Mouse (Mus musculus) midbrain, embryonic 11.5 days (tissue): ENCODE data around the gene Sorl1. TPM values are rescaled to one million over a fixed set of nuclear protein-coding genes. Genes with fewer than 3 reads are reported as not detected.

ENCODE experiments used
- ATAC-seq: fragments of 200-750 bp; cut with Nextera tagmentation; 2 replicates; pipeline ENCODE4 v1.8.0; 2017; ENCODE audit warnings: moderate TSS enrichment, moderate library complexity; ENCODE audit not compliant: low FRiP score
- DNase-seq: peaks from one replicate; pipeline ENCODE4 v3.0.0; 2015; ENCODE audit warnings: low spot score; ENCODE audit errors: missing footprints
- H3K27ac ChIP-seq: fragments of 300-500 bp; sonication (generic); 2 replicates; pipeline ENCODE4 v1.5.1; 2014; ENCODE audit warnings: low read depth, low read length
- H3K27me3 ChIP-seq: fragments of 300-500 bp; sonication (generic); 2 replicates; pipeline ENCODE4 v1.6.1; 2014; ENCODE audit warnings: mild to moderate bottlenecking, low read length, moderate library complexity, mixed read lengths; ENCODE audit not compliant: control insufficient read depth, insufficient read depth
- H3K36me3 ChIP-seq: fragments of 300-500 bp; sonication (generic); 2 replicates; pipeline ENCODE4 v1.6.1; 2014; ENCODE audit warnings: mild to moderate bottlenecking, low read length, moderate library complexity, mixed read lengths; ENCODE audit not compliant: control insufficient read depth, insufficient read depth
- H3K4me1 ChIP-seq: fragments of 300-500 bp; sonication (generic); 2 replicates; pipeline ENCODE4 v1.6.1; 2014; ENCODE audit warnings: low read length; ENCODE audit not compliant: control insufficient read depth, insufficient read depth
- H3K4me2 ChIP-seq: fragments of 300-500 bp; sonication (generic); 2 replicates; pipeline ENCODE4 v1.6.1; 2014; ENCODE audit warnings: mild to moderate bottlenecking, moderate library complexity
- H3K4me3 ChIP-seq: fragments of 300-500 bp; sonication (generic); 2 replicates; pipeline ENCODE4 v1.5.1; 2014; ENCODE audit warnings: low read depth, low read length
- H3K9ac ChIP-seq: fragments of 300-500 bp; sonication (generic); 2 replicates; pipeline ENCODE4 v1.6.1; 2014; ENCODE audit warnings: low read length
- H3K9me3 ChIP-seq: fragments of 300-500 bp; sonication (generic); 2 replicates; pipeline ENCODE4 v1.6.1; 2016; ENCODE audit warnings: low read length; ENCODE audit not compliant: control insufficient read depth
- WGBS: fragments of 180-500 bp; shearing (Covaris S2); extraction: QIAGEN DNeasy Blood & Tissue Kit; methylation state at CpG from one replicate; pipeline ENCODE4 v1.1.7; 2014; 5-methylcytosine and 5-hydroxymethylcytosine counted together
- polyA plus RNA-seq: library from polyadenylated mRNA; unstranded; fragments of >200 nt; fragmentation: Nextera tagmentation; extraction: Ambion mirVana; gene quantifications from 2 replicates; pipeline ENCODE4 v1.2.1, GENCODE M21; 2014

Gene Sorl1
- polyA plus RNA-seq, 1 experiment from 2014 or later = 3.8 TPM

DNA sequence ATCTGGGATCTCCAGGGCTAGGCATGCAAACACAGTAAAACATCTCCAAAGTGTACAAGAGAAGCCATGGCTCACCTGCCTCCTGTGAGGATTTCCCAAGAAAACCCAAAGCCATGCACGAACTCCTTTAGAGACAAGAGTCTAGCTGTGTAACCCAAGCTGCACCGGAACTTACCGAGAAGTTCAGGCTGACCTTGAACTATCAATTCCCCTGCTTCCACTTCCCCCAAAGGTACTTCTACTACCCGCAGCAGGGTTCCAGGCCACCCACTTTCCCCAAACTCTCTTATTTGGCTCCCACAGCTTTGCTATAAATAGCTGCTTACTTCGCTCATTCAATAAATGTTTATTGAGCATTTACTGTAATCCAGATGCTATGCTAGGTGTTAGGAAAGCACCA is 10.8 kb downstream of the Sorl1 start:
- no peak overlapping the region for H3K27ac ChIP-seq
- H3K4me1 ChIP-seq = no peaks in the 10 kb centered on the region
- WGBS = 92% methylated on average over 5 of the region's 5 CpGs
- DNase-seq (no peak), ATAC-seq (no peak)
- H3K9ac ChIP-seq = no peak overlapping the region
- H3K36me3 ChIP-seq = no peaks in the 10 kb centered on the region
- H3K4me3 ChIP-seq = no peak overlapping the region
- H3K27me3 ChIP-seq = no peaks in the 10 kb centered on the region
- H3K4me2 ChIP-seq = no peak overlapping the region
- H3K9me3 ChIP-seq = no peaks in the 10 kb centered on the region

DNA sequence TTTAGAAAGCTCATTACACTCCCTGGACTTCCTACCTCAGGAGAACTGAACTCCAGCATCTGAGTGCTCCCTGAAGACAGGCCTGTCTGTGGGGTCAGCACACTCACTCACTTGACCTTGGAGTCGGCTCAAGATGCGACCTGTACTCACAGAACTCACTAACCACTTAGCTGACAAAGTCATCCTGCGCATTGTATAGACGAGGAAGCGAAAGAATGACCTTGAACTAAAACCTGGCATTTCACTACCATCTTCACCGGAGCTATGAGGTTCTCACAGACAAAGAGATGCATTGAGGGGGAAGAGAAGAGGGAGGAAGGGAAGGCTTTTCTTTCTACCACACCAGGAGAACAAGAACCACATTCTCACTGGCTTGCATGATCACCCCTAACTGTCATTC is 11.4 kb downstream of the Sorl1 start:
- Histone ChIP-seq H3K36me3 (no peaks in the 10 kb centered on the region), H3K4me1 (no peaks in the 10 kb centered on the region), H3K9me3 (no peaks in the 10 kb centered on the region), H3K27me3 (no peaks in the 10 kb centered on the region), H3K9ac (no peak overlapping the region), H3K4me2 (no peak overlapping the region), H3K4me3 (no peak overlapping the region), H3K27ac (no peak overlapping the region)
- 94% methylated on average over 6 of the region's 6 CpGs for WGBS
- ATAC-seq = no peak
- DNase-seq = no peak

DNA sequence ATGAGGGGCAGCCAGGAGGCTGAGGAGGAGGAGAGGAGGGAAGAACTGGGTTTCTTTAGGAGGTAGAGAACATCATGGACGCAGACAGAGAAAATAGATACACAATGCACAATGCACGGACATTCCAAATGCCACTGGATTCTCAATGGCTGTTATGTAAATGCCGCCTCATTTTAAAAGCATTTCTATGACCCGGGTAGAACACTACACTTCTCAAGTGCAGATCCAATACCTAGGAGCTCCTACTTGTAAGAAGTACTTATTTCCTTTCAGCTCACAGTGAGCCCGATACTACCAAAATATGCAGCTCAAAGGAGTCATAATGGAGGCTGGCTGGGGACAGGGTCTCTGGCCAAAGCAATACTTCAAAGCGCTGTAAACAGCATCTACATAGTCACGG is 12.8 kb downstream of the Sorl1 start:
- Histone ChIP-seq H3K36me3 (no peaks in the 10 kb centered on the region), H3K4me2 (no peak overlapping the region), H3K27me3 (no peaks in the 10 kb centered on the region), H3K27ac (no peak overlapping the region), H3K4me3 (no peak overlapping the region), H3K9me3 (no peaks in the 10 kb centered on the region), H3K4me1 (no peaks in the 10 kb centered on the region), H3K9ac (no peak overlapping the region)
- no peak for ATAC-seq
- DNase-seq = no peak
- WGBS = 86% methylated on average over 7 of the region's 7 CpGs

DNA sequence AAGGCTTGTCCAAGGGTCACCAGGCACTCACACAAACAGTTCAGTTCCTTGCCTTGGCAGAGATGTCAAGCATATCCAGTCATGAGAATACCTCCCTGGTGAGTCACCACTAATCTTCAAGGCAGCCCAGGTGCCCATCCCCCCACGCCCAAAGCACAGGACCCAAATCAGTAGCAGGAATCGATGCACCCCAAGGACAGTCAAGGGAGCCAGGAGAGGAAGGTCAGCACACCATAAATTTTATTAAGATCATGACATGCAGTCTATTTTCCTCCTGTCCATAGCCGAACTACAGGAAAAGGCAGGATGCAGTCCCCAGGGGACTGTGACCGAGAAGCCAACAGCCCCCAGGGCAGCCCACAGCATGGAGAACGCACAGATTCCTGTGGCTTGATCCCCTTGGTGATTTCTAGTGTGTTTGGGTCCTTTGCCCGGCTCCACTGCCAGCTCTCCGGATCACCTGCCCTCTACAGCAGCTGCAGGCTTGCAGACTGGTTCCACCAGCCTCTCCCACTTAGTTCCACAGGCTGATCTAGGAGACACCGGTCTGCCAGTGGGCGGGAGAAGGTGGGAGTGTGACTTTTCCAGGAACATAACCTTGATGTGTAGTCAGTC is 14.2 kb downstream of the Sorl1 start:
- Histone ChIP-seq H3K27ac (no peak overlapping the region), H3K36me3 (no peaks in the 10 kb centered on the region)
- WGBS = 67% methylated on average over 9 of the region's 9 CpGs

GRCm38 (mm10) chr9:42109131-42109530 is 15.0 kb downstream of the Sorl1 start:
- WGBS = 70% methylated on average over 5 of the region's 5 CpGs
- H3K27me3 ChIP-seq = no peaks in the 10 kb centered on the region
- no peak overlapping the region for H3K4me2 ChIP-seq
- H3K27ac ChIP-seq = no peak overlapping the region
- ATAC-seq = no peak
- H3K36me3 ChIP-seq = no peaks in the 10 kb centered on the region
- H3K4me3 ChIP-seq = no peak overlapping the region
- DNase-seq = no peak
- H3K9me3 ChIP-seq = no peaks in the 10 kb centered on the region
- no peaks in the 10 kb centered on the region for H3K4me1 ChIP-seq
- no peak overlapping the region for H3K9ac ChIP-seq

More for the DNA sequence above, 14.2 kb downstream of the Sorl1 start:
- no peak overlapping the region for H3K9ac ChIP-seq
- ATAC-seq (no peak), DNase-seq (no peak)
- H3K9me3 ChIP-seq = no peaks in the 10 kb centered on the region
- H3K27me3 ChIP-seq = no peaks in the 10 kb centered on the region
- H3K4me1 ChIP-seq = no peaks in the 10 kb centered on the region
- no peak overlapping the region for H3K4me3 ChIP-seq
- no peak overlapping the region for H3K4me2 ChIP-seq

DNA sequence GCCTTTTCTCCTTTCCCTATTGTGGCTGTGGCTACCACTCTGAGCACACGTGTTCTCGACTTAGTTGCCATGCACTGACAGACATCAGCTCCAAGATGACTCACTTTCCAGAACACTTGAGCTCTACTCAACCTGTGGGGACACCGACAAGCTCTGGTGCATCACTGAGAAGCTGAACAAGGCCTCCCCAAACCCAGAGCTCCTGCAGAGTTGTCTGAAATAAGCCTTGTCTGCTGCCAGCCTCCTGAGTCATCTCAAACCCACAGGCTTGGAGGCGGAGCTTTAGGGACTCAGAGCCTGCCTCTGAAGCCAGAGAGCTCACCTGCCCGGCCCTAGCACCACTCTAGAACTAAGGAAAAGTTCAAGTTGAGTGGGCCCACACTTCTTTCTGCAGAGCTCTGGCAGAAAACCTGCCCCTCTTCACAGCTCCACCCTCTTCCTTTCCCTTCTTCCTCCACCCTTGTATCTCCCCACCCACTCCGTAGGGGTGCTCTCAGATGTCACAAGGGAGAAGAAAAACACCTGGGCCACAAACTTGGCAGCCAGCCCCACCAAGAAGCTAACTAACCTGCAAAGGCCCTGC is 15.6 kb downstream of the Sorl1 start:
- Histone ChIP-seq H3K9me3 (no peaks in the 10 kb centered on the region), H3K4me3 (no peak overlapping the region), H3K27ac (no peak overlapping the region), H3K27me3 (no peaks in the 10 kb centered on the region), H3K9ac (no peak overlapping the region), H3K4me1 (no peaks in the 10 kb centered on the region), H3K36me3 (no peaks in the 10 kb centered on the region), H3K4me2 (no peak overlapping the region)
- WGBS = 65% methylated on average over 6 of the region's 6 CpGs
- ATAC-seq (no peak), DNase-seq (no peak)

DNA sequence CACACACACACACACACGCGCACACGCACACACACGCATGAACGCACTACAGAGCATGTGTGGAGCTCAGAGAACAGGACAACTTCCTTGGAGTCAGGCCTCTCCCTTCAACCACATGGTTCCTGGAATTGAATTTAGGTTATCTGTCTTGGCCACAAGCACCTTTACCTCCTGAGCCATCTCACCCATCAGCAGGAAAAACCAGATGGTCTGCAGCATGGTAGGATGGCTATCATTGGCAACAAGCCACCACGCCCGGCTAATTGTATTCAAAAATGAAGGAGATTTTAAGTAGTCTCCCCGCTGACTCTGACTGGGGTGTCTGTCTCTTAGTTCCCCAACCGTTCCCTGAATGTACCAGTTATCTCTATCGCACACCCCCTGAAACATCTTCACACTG is 17.0 kb downstream of the Sorl1 start:
- no peaks in the 10 kb centered on the region for H3K27me3 ChIP-seq
- no peak overlapping the region for H3K9ac ChIP-seq
- DNase-seq (no peak), ATAC-seq (no peak)
- H3K9me3 ChIP-seq = no peaks in the 10 kb centered on the region
- no peak overlapping the region for H3K4me3 ChIP-seq
- WGBS = 93% methylated on average over 10 of the region's 10 CpGs
- H3K4me1 ChIP-seq = no peaks in the 10 kb centered on the region
- H3K27ac ChIP-seq = no peak overlapping the region
- no peaks in the 10 kb centered on the region for H3K36me3 ChIP-seq
- H3K4me2 ChIP-seq = no peak overlapping the region

DNA sequence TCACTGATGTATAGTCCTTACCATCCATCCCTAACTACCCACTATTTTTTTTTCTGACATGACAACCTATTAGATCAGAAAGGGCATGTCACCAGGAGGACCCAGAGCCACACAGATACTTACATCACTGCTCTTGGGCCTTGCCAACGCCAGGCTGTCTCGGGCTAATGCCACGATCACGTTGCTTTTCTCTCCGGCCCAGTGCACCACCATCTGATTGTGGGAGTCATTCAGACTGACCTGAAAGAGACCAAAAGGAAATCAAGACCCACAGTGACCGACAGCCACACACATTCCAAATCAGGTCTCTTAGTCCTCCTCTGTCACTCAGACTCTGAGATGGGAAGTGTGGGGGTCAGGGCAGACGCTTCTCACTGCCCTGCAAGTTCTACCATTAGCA is 17.8 kb downstream of the Sorl1 start:
- DNase-seq = no peak
- Histone ChIP-seq H3K4me1 (no peaks in the 10 kb centered on the region), H3K36me3 (no peaks in the 10 kb centered on the region), H3K27me3 (no peaks in the 10 kb centered on the region), H3K9me3 (no peaks in the 10 kb centered on the region), H3K27ac (no peak overlapping the region), H3K9ac (no peak overlapping the region), H3K4me3 (no peak overlapping the region), H3K4me2 (no peak overlapping the region)
- WGBS = 87% methylated on average over 7 of the region's 7 CpGs
- ATAC-seq = no peak

DNA sequence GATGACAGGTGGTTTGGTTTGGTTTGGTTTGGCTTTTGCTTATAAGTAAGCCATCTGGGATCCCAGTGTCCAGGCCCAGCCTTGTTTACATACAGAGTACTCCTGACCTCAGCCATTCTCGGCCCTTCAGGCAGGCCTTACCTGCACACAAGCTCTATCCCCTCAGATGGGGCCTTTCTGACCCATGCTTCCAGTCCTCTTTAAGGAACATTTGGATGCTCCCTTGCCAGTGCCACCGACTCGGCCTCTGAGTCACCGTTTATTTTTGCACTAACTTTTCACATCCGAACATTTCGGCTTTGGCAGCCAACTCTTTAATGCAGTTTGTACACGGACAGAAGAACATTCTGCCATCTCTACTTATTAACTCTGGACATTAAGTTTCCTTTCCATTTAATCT is 20.6 kb downstream of the Sorl1 start:
- H3K36me3 ChIP-seq = no peaks in the 10 kb centered on the region
- no peaks in the 10 kb centered on the region for H3K9me3 ChIP-seq
- no peak overlapping the region for H3K9ac ChIP-seq
- no peaks in the 10 kb centered on the region for H3K4me1 ChIP-seq
- DNase-seq = no peak
- no peaks in the 10 kb centered on the region for H3K27me3 ChIP-seq
- ATAC-seq = no peak
- 93% methylated on average over 7 of the region's 7 CpGs for WGBS
- H3K27ac ChIP-seq = no peak overlapping the region
- no peak overlapping the region for H3K4me3 ChIP-seq
- H3K4me2 ChIP-seq = no peak overlapping the region
